Mouse (Mus musculus): ENCODE measurements around the gene Wasf3.

DNA sequence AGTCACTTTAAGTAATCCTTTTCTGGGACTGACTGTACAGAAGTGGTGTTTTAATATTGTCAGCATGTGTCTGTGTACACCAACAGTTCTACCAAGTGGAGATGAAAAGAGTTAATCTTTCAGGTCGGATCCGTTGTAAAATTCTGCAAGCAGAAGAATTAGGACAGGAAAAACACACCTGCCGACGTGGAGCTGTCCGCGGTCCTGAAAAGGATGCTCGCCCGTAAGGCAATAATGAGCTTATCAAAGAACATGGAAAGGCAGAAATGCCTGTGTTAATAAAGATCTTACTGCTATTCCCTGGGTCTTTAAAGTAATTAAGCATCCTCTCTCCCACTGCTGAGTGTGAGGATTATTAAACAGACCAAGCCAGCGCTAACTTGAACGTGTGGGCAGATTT lies 24.4 kb upstream of the Wasf3 start:
- no peak for TF ChIP-seq CTCF (IDR thresholded peaks at IDR 0.05; ENCODE audit: extremely low read depth, insufficient read depth, low read length)
- TF ChIP-seq POLR2A (IDR thresholded peaks at IDR 0.05; ENCODE audit: extremely low read depth, insufficient read depth, low read length), result no peak

All from cortical plate, adult 2 months (tissue).